Mouse (Mus musculus) bone marrow macrophage, adult 2 months (primary cell): ENCODE data around the gene Plcl2.

Experiments used
- CTCF ChIP-seq: IDR thresholded peaks from 2 replicates; pipeline ENCODE4 v1.5.1; 2012; ENCODE audit warnings: low read depth, mild to moderate bottlenecking, low read length, moderate library complexity
- POLR2A ChIP-seq: IDR thresholded peaks from 2 replicates; pipeline ENCODE4 v1.6.1; 2012; ENCODE audit warnings: mild to moderate bottlenecking, low read depth, low read length, borderline replicate concordance

DNA sequence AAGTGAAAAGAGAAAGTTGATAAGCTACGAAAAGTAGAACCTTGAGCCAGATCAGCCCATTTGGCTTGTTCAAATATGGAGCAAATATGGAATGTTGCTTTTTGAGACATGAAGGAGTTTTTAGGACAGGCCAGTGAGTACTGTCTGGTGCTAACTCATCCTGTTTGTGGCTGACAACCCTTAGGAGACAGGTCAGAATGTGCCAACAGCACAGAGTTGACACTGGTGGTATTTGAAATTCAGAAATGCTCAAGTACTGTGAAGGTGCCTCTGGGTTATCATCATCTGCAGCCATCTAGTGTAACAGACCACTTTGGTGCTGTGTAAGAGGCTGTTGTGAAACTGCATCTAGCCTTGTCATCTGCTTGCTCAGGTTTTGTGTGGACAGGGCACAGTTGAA lies 1.5 kb downstream of the Plcl2 start:
- TF ChIP-seq POLR2A, result no peak
- no peak for TF ChIP-seq CTCF
